ENCODE assay signal across 13 mouse cellular contexts in the genomic region with DNA sequence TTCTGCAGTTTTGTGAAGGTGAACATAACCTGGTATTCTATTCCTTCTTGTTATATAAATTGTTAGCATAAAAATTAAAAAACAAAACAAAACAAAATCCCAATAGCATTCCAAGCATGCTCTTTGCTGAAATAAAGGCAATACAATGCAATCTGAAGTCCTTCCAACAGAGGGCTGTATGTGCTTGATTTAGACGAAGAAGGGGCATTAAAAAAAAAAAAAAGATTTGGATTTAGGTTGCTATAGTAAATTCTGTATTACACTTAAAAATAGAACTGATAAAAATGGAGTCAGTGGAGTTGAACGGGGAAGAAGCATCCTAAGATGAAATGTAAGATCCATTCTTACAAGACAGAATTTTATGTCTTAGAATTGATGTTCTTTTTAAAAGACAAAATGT.
DNase-seq lines count a peak whose midpoint lies in the region; ATAC-seq lines count a peak whose summit lies in the region.
"Had no signal": no experiment of that assay in that cellular context is flagged by ENCODE, and none has a peak within 500 bp of the region (broad histone marks: within the 10 kb centered on the region; RNA-seq: fewer than 3 reads in every experiment).

No protein-coding gene starts in this region.

- peak; percentile 52 to 74 for DNase-seq in left cerebral cortex, postnatal 25 days (ENCODE audit: low spot score in 2 of 2)
- DNase-seq in left cerebral cortex, adult 8-10 months (ENCODE audit: low spot score in 2 of 2) = no peak
- DNase-seq in cerebellum, postnatal 10 days = peak; percentile 58 to 66
- no peak for DNase-seq in T-cell, adult 2 months (ENCODE audit: low spot score)
- no peak for DNase-seq in thymus, postnatal 10 days (ENCODE audit: low spot score in 2 of 2)
- DNase-seq: adrenal gland, postnatal 14 days had no signal

- no peak overlapping the region for H3K27ac ChIP-seq in forebrain, embryonic 13.5 days
- no peak overlapping the region for H3K27ac ChIP-seq in forebrain, embryonic 12.5 days
- H3K27ac ChIP-seq in neural tube, embryonic 15.5 days (replicated peaks) = no peak overlapping the region
- H3K27ac ChIP-seq: embryonic facial prominence, embryonic 12.5 days; limb, embryonic 12.5 days; macrophage had no signal

- H3K4me3 ChIP-seq in forebrain, embryonic 13.5 days = no peak overlapping the region
- H3K4me3 ChIP-seq in forebrain, embryonic 12.5 days (replicated peaks) = no peak overlapping the region
- H3K4me3 ChIP-seq in neural tube, embryonic 15.5 days (replicated peaks) = no peak overlapping the region
- H3K4me3 ChIP-seq: embryonic facial prominence, embryonic 12.5 days; hindbrain, embryonic 15.5 days; limb, embryonic 12.5 days had no signal

- H3K9me3 ChIP-seq in forebrain, embryonic 13.5 days (replicated peaks) = no peaks in the 10 kb centered on the region
- H3K9me3 ChIP-seq in forebrain, embryonic 12.5 days = no peaks in the 10 kb centered on the region
- H3K9me3 ChIP-seq in neural tube, embryonic 15.5 days (replicated peaks) = no peaks in the 10 kb centered on the region
- H3K9me3 ChIP-seq: embryonic facial prominence, embryonic 12.5 days; hindbrain, embryonic 15.5 days; limb, embryonic 12.5 days had no signal

- H3K36me3 ChIP-seq in forebrain, embryonic 13.5 days (ENCODE audit: poor library complexity, severe bottlenecking) = no peaks in the 10 kb centered on the region
- H3K36me3 ChIP-seq in forebrain, embryonic 12.5 days (replicated peaks) = no peaks in the 10 kb centered on the region
- H3K36me3 ChIP-seq in neural tube, embryonic 15.5 days = no peaks in the 10 kb centered on the region
- H3K36me3 ChIP-seq: embryonic facial prominence, embryonic 12.5 days; hindbrain, embryonic 15.5 days; limb, embryonic 12.5 days had no signal

- peak; percentile 39 for ATAC-seq in forebrain, embryonic 13.5 days
- no peak for ATAC-seq in forebrain, embryonic 12.5 days (ENCODE audit: low FRiP score)
- peak; percentile 32 for ATAC-seq in neural tube, embryonic 15.5 days (ENCODE audit: low FRiP score)

- H3K4me2 ChIP-seq in forebrain, embryonic 13.5 days = no peak overlapping the region
- no peak overlapping the region for H3K4me2 ChIP-seq in forebrain, embryonic 12.5 days
- H3K4me2 ChIP-seq in neural tube, embryonic 15.5 days = no peak overlapping the region
- H3K4me2 ChIP-seq: embryonic facial prominence, embryonic 12.5 days; hindbrain, embryonic 15.5 days; limb, embryonic 12.5 days had no signal

- peaks cover 11% of the 10 kb centered on the region for H3K4me1 ChIP-seq in forebrain, embryonic 13.5 days
- H3K4me1 ChIP-seq in forebrain, embryonic 12.5 days = peaks cover 13% of the 10 kb centered on the region
- H3K4me1 ChIP-seq in neural tube, embryonic 15.5 days = peaks cover 3% of the 10 kb centered on the region; the same call in 1 of the 2 replicates
- H3K4me1 ChIP-seq: embryonic facial prominence, embryonic 12.5 days; limb, embryonic 12.5 days had no signal

- WGBS in forebrain, embryonic 13.5 days = 28% methylated on average over 2 of the region's 2 CpGs
- WGBS in forebrain, embryonic 12.5 days = 25% methylated on average over 2 of the region's 2 CpGs
- WGBS in neural tube, embryonic 15.5 days = 10% methylated on average over 2 of the region's 2 CpGs

- no peaks in the 10 kb centered on the region for H3K27me3 ChIP-seq in forebrain, embryonic 13.5 days
- H3K27me3 ChIP-seq in forebrain, embryonic 12.5 days = no peaks in the 10 kb centered on the region
- H3K27me3 ChIP-seq in neural tube, embryonic 15.5 days (replicated peaks) = no peaks in the 10 kb centered on the region
- H3K27me3 ChIP-seq: embryonic facial prominence, embryonic 12.5 days; hindbrain, embryonic 15.5 days; limb, embryonic 12.5 days had no signal

- intact Hi-C loops in left cerebral cortex, postnatal 25 days (cut with DNase I) = loop anchor here (2.0 to 10.0 kb wide), 3 partner anchors 502 to 1008 kb away; no protein-coding TSS in a partner anchor

- no peak overlapping the region for H3K9ac ChIP-seq in forebrain, embryonic 13.5 days
- no peak overlapping the region for H3K9ac ChIP-seq in forebrain, embryonic 12.5 days
- no peak overlapping the region for H3K9ac ChIP-seq in neural tube, embryonic 15.5 days (replicated peaks)
- H3K9ac ChIP-seq: embryonic facial prominence, embryonic 12.5 days; hindbrain, embryonic 15.5 days; limb, embryonic 12.5 days had no signal

Comparison
In these comparisons a context has a peak if more than half of its experiments do, and no peak if none do; other contexts are left out.
1. DNase-seq: peak in left cerebral cortex, postnatal 25 days (2 of 2) and cerebellum, postnatal 10 days (2 of 2); none in left cerebral cortex, adult 8-10 months (0 of 2), T-cell, adult 2 months (single experiment) and thymus, postnatal 10 days (0 of 2).